Mouse (Mus musculus) frontal cortex, adult (tissue): ENCODE data around the gene Camkmt.
A peak's percentile ranks its signal among the peaks of the same experiment; 100 is the strongest.

Experiments used
- ATAC-seq: cut with Nextera tagmentation; 2 replicates; pipeline ENCODE4 v1.9.2; 2017; ENCODE audit warnings: mild to moderate bottlenecking, moderate library complexity, mixed read lengths; ENCODE audit not compliant: low TSS enrichment

The Camkmt gene

DNA sequence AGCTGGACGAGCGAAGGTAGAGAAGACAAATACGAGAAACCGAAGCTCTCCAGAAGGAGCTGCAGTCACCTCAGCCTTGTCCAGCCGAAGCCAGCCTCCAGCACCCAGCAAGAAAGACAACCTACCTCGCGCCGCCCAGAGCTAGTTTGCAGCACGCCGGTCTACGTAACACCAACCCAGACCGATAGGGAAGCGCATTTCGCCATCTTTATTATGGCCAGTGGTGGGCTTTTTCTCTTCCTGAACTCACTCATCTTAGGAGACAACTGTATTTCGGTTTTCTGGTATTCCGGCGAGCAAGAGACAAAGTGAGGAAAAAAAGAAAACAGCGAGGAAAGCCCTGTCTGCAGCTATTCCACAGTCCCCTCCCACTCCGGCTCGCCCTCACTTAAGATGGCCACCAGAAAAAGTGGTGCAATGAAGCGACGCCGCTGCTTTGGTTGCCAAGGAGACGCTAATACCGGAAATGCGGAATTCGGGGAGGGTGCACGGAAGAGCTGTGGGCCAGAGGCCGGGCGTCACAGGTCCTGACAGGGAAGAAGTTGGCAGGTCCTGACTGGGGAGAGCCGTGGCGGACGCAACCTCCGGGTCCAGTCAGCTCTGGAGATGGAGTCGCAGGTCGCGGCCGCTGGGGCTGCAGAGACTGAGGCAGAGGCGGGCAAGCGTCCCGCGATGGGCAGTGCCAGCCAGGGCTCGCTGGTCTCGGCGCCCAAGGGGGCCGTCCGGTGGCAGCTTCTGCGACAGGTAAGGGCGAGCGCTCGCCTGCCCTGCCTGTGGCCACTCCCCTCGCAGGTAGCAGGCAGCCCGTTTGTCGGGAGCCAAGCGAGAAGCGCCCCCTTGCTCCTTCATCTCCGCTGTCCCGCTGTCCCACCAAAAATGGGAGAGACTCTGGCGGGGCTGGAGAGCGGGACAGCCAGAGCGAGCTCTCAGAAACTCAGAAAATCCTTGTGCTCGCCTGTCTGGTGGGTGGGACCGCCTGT is at the start of gene Camkmt, which contains the start of gene Prepl:
Gene Camkmt (plus strand): TSS at position 433 of the 980 bp plus-strand sequence.
Gene Prepl (minus strand): TSS at position 122 of the 980 bp plus-strand sequence.
- peak; percentile 94 for ATAC-seq

DNA sequence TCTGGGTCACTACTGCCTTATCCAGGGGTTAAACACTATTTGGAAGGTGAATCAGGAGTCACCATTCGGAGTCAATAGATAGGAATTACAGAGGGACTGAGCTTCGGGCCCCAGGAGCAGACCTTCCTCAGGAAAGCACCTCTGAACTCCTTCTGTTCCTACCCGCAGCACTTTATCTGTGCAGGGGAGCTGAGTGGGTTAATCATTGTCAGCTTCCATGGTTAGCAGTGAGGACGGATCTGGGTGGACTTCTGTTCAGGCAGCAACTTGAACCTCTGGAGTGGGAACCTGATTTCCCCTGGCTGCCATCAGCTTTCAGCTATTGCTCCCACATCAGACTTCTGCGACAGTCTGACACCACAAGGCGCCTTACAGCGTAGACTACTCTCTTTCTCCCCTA is 49.4 kb upstream of the Camkmt start:
- ATAC-seq, result no peak

DNA sequence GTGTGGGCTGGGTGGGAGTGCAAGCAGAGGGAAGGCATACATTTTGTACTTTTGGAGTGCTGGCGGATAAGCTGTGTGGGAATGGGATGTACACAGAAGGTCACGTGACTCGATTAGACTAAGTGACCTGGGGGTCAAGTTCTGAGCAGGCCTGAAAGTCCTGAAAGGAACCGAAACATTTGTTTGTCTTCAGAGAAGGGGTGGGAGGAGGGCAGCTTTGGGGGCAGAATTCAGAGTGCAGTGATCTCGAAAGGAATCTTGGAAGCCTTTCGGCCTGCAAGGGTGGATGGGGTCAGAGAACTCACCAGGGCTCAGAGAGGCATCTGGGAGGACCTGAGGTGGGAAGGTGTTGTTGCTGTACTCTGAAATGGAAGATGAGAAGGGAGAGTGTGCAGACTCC is 47.9 kb upstream of the Camkmt start:
- ATAC-seq, result no peak

DNA sequence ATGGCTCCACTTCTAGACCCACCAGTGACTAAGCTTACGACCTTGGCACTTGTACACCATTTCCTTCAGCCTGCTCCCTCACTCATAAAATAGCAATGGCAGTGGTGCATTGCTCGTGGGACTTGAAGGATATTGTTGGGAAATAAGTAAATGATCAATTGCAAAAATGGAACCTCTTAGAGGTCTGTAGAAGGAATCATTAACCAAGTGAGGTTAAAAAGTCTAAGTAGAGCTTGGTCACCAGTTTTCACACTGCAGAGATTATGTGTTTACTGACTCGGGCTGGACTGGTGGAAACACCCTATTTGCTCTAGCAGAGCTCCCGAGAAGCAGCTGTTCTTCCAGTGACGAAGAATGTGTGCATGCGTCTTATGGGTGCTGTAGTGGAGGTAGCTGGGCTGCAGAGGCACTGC is 46.9 kb upstream of the Camkmt start:
- ATAC-seq, result no peak

DNA sequence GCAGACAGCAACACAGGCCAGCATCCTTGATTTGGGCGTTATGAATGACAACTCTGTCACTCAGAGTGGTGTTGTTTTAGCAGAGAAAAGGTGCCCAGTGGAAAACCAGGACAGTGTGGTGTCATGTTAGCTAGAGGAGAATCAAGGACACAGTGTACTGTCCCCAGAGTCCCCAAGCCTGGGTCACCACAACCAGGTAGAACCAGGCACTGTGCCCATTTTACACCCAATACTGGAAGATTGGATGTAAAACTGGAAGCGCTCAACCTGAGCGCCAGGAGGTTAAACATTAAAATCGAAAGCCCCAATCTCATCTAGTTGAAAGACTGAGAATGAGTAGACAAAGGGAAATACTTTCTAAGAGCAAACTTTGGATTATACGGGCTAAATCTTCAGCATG is 45.9 kb upstream of the Camkmt start:
- no peak for ATAC-seq

DNA sequence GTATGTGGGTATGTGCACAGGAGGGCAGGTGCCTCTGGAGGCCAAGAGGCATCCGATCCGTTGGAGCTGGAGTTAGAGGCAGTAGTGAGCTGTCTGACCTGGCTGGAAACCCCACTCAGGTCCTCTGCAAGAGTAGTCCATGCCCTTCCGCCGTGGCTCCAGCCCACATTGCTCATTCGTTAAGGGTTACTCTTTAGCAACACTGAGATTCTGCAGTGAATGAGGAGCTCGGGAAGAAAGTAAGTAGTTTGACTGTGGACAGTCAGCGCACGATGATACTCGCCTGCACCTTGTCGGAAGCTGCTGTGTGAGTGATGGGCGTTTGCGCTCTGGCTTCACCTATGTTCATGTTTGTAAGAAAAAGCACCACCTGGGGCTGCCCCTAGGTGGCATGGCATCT is 45.2 kb upstream of the Camkmt start:
- ATAC-seq, result no peak

DNA sequence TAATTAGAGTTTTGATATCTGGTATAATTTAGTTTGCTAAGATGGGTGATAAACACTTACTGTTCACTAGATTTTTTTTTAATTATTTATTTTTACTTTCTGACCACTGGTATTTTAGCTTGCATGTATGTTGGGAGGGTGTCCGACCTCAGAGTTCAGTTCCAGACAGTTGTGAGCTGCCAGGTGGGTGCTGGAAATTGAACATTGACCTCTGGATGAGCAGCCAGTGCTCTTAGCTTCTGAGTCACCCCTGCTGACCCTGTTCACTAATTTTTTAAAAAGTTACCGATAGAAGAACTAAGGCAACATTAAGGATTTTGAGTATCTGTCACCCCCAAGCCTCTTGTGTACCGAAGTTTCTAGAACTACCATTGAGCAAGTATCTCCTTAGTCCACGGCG is 42.0 kb upstream of the Camkmt start:
- ATAC-seq, result no peak

DNA sequence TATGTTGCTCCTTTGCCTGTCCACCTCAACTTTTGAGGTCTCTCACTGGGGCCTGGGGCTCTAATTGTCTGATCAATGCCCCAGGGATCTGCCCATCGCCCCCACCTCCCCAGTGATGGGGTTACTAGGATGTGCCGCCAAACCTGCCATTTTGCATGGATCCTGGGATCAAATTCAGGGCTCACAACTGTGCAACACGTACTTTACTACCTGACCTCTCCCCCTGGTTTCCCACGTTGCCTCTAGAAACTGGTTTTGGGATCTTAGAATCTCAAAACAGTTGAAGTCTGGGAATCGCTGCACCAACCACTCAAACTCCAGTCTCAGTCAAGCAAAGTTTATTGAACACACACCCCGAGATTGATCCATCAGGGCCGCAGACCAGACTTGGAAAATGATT is 32.1 kb upstream of the Camkmt start:
- no peak for ATAC-seq

DNA sequence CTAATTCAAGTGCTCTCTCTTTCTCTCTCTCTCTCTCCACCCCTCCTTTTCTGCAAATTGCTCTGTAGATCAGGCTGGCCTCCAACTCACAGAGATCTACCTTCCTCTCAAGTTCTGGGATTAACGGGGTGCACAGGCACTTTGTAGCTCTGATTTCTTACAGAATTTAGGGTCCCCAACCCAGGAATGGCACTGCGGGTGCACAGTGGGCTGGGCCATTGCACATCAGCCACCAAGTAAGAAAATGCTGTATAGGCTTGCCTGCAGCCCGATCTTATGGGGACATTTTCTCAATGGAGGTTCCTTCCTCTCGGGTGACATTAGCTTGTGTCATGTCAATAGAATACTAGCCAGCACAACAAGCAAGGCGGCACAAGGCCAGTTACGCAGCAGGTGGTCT is 31.2 kb upstream of the Camkmt start:
- ATAC-seq, result no peak

DNA sequence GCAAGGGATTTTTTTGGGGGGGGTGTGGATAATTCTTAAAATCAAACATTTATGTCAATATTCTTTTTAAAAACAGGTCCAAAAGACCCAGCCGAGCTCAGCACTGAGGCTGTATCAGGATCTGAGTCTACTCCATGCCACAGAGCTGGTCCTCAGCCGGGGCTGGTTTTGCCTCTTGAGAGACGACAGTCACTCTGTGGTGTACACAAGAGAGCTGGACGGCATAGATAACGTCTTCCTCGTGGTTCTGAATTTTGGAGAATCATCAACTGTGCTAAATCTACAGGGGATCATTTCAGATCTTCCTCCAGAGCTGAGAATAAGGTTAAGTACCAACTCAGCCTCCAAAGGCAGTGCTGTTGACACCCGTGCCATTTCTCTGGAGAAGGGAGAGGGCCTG is 26.8 kb upstream of the Camkmt start:
- ATAC-seq, result no peak

DNA sequence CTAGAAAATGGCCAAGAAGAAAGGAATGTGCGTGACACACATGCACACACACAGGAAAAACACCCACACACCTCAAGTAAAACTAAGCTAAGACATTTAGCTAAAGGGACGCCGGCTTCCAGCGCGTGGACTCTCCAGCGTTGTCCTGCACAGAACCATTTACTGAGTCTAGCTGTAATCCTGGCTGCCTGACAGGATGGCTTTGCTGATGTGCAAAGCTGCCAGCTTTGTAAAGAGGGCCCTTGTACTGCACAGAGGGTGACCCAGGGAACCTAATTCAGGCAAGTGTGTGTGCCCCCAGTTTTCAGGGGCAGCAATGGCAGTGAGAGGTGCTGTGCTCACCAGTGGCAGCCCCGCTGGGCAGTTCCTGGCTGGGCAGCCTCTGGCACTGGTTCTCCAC is 23.0 kb upstream of the Camkmt start:
- peak; percentile 69 for ATAC-seq

DNA sequence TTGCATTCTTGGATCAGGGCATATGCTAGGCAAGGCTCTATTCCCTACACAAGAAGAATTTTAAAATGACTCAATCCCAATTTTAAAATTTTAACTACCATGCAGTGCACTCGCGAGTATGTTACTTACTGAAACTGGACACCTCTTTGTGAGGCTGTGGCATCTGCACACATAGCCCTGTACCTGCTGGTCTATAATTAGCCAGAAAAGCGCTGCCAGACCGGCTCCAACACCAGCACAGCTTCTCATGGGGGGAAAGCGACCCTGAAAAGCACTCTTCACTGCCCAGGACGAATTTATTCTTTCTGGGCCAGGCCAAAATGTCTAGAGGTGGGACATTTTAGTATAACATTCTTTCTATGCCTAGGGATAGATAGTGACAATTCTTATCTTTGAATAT is 19.7 kb upstream of the Camkmt start:
- no peak for ATAC-seq

DNA sequence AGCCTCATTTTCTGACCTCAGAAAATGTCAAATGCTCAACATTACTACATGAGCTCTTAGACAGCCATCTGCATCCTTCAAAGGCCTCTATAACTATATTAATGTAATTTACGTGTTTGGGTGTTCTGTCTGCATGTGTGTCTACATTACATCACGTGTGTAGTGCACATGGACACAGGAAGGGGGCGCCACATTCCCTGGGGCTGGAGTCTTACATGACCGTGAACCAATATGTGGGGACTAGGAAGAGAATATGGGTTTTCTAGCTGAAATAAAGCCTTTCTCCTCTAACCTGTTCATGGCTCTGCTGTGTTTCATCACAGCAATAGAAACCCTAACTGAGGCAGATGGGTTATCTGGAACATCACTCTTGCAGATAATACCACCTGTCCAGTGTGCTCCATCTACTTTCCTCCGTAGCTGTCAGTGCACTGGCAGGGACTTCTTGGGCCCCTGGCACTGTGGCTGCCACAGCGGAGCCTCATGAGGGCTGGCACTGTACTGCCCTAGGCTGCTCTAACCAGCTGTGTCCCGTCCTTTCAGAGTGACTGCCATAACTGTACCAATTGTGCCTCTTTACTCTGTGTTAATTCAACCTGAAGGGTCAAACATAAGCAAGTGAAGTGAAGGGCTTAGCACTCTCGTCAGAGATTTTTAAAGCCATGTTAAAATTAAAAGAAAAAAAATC is 19.1 kb upstream of the Camkmt start:
- no peak for ATAC-seq

DNA sequence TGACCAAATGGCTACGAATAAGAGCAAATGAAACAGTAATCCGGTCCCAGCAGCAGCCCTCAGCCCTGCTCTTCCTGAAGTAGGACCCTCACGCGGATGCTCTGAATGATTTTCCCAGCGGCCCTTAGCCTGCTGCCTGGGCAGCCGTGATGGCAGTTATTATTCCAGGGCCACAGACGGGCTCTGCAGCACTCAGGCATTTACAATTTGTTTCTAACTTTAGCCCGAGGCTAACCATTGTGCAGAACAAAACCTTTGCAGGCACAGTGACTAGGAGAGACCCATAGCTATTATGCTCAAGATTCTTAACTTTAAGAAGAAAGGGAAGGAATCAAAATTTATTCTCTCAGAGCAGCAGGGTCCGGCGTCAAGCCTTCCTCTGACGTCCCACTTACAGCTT is 18.0 kb upstream of the Camkmt start:
- no peak for ATAC-seq

DNA sequence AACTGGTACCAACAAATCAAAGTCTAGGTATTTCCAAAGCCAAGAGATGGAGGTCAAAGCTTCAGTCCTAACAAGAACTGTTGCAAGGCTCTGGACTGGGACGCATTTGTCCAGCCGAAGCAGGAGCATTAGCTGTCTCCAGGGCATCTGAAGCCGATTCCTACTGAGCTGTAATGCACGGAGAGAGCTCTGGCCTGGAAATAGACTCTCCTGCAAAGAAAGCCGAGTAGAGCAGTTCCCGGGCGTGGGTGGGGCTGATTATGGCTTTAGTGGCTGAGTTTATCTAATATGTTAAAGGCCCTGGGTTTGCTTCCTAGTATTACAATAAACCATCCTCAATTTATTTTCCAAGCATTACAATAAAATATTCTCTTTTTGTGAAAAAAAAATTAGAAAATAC is 17.1 kb upstream of the Camkmt start:
- no peak for ATAC-seq

DNA sequence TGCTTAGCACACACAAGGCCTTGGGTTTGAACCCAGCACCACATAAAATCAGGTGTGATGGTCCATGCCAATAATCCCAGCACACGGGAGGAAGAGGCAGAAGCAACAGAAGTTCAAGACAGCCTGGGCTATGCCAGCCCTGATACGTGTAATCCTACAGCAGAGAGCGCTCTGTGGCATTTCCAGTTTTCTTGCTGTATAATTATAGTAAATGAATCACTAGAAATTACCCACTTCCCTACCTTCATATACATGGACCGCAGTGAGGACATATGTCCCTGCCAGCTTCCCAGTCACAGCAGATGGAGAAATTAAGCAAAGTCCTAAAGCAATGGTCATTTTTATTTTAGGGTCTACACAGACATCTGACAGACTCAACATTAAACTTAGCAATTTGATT is 16.3 kb upstream of the Camkmt start:
- peak; percentile 81 for ATAC-seq

DNA sequence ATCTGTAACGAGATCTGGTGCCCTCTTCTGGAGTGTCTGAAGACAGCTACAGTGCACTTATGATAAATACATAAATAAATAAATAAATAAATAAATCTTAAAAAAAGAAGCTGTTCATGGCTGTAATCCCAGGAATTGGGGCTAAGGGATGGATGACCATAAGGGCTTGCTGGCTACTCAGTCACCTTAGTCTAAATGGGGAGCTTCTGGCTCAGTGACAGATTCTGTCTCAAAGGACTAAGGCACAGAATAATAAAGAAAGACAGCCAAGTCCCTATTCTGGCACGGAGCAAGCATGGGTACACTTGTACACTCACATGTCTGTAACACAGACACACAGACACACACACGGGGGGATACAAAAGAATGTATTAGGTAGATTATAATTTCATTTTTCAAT is 11.1 kb upstream of the Camkmt start:
- no peak for ATAC-seq

DNA sequence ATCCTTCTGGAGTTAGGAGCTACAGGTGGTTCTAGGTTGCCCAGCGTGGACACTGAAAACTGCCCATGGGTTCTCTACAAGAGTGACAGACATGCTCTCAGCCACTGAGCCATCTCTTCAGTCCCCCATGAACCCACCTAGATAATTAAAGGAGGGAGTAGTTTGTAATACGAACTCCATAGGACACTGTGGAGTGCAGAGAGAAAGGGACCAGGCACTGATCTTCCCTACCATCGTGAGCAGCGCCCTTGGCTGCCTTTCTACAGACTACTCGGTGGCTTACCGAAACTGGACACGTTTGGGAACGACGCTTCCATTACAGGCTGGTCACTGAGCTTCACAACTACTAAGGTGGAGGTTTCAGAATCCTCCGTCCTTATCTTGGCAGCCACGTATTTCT is 9.6 kb upstream of the Camkmt start:
- ATAC-seq, result no peak

DNA sequence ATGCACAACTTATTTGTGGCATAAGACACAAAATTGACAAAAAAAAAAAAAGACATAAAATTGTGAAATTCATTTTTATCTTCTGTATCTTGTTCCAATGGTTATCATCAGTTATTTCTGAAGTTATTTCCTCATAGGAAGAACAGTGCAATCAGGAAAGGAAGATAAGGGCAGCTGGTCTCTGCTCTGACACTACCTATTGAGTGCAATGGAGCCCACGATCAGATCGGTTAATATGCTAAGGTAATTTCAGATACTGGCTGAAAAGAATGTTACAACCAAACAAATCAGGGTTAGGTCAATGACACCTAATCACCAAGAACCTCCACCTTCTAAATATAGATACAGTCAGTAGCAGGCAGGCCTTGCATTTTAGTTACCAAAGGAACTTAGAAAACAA is 5.0 kb upstream of the Camkmt start:
- ATAC-seq, result no peak

DNA sequence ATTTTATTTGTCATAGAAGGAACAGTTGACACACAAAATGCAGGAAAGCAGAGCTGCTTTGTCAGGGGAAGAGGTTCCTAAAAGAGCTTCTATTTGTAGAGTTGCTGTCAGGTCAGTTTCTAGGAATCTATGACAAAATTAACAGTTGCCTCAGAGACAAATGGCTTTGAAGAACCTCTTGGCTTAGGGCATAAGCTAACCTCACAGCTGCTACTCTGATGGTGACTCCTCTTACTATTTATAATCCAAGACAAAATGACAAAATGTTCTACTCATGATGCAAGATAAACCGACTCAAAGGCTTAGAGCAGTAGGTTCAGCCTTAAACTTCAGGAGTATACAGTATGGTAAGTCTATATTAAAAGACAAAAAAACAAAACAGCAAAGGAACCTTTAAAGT is 3.9 kb upstream of the Camkmt start:
- ATAC-seq, result no peak

DNA sequence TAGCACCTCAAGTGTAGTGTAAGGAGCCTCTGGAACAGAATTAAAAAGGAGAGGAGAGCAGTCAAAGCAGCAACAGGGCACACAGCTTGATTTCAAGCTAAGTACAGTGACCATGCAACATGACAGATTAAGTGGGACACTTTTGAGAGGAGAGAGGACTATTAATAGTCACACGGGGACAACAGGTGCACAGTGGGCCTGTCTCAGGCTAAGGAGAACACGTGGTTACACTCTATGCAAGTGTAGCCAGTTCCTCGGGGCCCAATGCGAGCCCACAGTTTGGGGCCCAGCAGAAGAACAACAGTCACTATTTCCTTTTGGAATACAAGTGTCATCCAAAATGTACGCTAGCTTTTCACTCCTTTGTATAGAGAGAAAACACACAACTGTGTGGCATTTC is 2.8 kb upstream of the Camkmt start:
- no peak for ATAC-seq

DNA sequence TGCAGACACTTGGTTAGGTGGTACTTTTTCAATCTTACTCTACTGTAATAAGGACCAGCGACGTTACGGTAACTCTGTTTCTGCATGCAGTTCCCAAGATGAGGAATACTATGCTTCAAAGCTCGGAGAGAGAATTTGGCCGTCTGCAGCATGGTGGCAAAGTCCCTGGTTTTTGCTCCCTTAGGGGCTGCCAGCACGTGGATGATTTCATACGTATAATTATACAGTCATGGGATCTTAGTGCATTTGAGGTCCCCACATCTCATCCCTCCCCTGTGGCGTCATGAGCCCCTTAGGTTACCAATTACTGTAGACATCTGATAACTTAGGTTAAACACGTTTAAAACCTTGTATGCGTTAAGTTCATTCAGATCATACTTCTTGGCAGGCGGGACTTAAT is 2.0 kb upstream of the Camkmt start:
- ATAC-seq, result no peak

DNA sequence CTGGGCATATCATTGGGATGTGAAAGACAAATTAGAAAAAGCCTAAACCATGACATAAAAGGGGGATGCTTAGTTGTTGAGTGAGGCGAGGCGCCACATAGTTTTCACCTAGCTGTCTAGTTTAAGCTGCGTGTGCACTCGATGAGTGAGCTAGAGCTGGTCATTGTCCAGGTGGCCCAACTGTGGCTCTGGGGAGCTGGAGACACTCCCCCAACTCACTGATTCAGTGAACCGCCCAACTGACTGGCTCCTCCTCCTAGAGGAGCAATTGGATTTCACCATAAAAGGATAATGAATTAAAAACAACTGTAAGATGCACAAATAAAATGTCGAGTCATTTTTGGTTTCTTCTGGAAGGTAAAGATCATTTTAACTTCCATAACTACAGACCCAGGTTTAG is 1.3 kb upstream of the Camkmt start:
- ATAC-seq, result no peak
